Mouse (Mus musculus) cerebellum, postnatal 14 days (tissue): ENCODE results near the gene Stat6.
"Not testable (repeated sequence)": the region's sequence is repeated elsewhere in the genome, so short reads cannot be mapped to it uniquely, and the experiment has no call there.

Experiments
- DNase-seq, 2 experiments: peaks; one replicate each; pipeline ENCODE4 v3.0.0; 2021; ENCODE audit warnings: mixed read lengths in 2 of 2

Stat6 gene

GRCm38 (mm10) chr10:127652906-127653638 is 10.3 kb downstream of the Stat6 start:
- DNase-seq: no peak

- no peak for DNase-seq
These were observed 12.3 kb downstream of the Stat6 start for GRCm38 (mm10) chr10:127654970-127655579.

GRCm38 (mm10) chr10:127657617-127658016 is 14.8 kb downstream of the Stat6 start:
- not testable (repeated sequence) for DNase-seq

- no peak for DNase-seq
These were observed 15.3 kb downstream of the Stat6 start for GRCm38 (mm10) chr10:127658076-127658475.

- DNase-seq: no peak
These were observed 16.8 kb downstream of the Stat6 start for GRCm38 (mm10) chr10:127659551-127659950.

- peak; percentile 41 to 47 for DNase-seq
These were observed 18.6 kb downstream of the Stat6 start for GRCm38 (mm10) chr10:127661291-127661914.

GRCm38 (mm10) chr10:127661915-127662663 is 19.3 kb downstream of the Stat6 start:
- peak; percentile 70 to 74 for DNase-seq

- peak; percentile 41 to 63 for DNase-seq
These were observed 20.0 kb downstream of the Stat6 start for GRCm38 (mm10) chr10:127662666-127663253.

GRCm38 (mm10) chr10:127663590-127663989 is 20.8 kb downstream of the Stat6 start:
- DNase-seq: peak; percentile 20 to 40

GRCm38 (mm10) chr10:127664166-127664565 is 21.4 kb downstream of the Stat6 start:
- DNase-seq: no peak

- peak in 1 of 2 experiments; percentile 7 for DNase-seq
These were observed 22.1 kb downstream of the Stat6 start for GRCm38 (mm10) chr10:127664891-127665290.

- peak in 1 of 2 experiments; percentile 20 for DNase-seq
These were observed 22.8 kb downstream of the Stat6 start for GRCm38 (mm10) chr10:127665366-127666181.

GRCm38 (mm10) chr10:127666501-127667268 is 23.9 kb downstream of the Stat6 start, which contains the start of gene Nemp1:
Nemp1 (plus strand) TSS chr10:127666901.
- DNase-seq: peak; percentile 76 to 77

GRCm38 (mm10) chr10:127667269-127668092 is 24.7 kb downstream of the Stat6 start:
- DNase-seq: peak; percentile 67 to 73

- DNase-seq: peak; percentile 69 to 76
These were observed 25.6 kb downstream of the Stat6 start, which contains the start of gene Nab2 for GRCm38 (mm10) chr10:127668093-127669050. Nab2 (minus strand) TSS chr10:127668568.

- peak; percentile 57 to 81 for DNase-seq
These were observed 26.4 kb downstream of the Stat6 start for GRCm38 (mm10) chr10:127669170-127669569.

- DNase-seq: no peak
These were observed 27.4 kb downstream of the Stat6 start for GRCm38 (mm10) chr10:127670185-127670584.

GRCm38 (mm10) chr10:127671276-127671675 is 28.5 kb downstream of the Stat6 start:
- peak; percentile 23 to 65 for DNase-seq
